22 mouse cellular contexts compared by ENCODE assay signal in the genomic region with DNA sequence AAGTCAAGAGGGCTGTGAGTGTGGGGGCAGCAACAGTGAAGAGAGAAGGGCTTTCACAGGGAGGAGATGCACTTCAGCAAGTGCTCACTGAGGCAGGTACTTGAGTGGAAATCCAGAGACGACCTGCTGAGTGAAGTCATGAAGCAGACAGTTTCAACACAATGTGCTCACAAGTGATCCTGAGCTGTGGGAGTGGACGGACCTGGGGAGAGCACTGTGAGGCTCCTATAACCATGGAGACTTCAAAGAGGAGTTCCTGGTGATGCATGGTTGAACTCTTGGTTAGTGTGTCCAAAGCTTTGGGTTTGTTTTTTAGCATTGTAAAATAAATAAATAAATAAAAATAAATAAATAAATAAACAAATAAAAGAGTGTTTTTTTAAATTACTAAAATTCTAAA.
A peak's percentile ranks its signal among the peaks of the same experiment; 100 is the strongest.
DNase-seq lines count a peak whose midpoint lies in the region; ATAC-seq and TF ChIP-seq lines count a peak whose summit lies in the region.
"Had no signal": no experiment of that assay in that cellular context is flagged by ENCODE, and none has a peak within 500 bp of the region (broad histone marks: within the 10 kb centered on the region; RNA-seq: fewer than 3 reads in every experiment).

No protein-coding gene starts in this region.

- no peak overlapping the region for H3K27ac ChIP-seq in kidney, embryonic 15.5 days
- no peak overlapping the region for H3K27ac ChIP-seq in kidney, postnatal 0 days
- no peak overlapping the region for H3K27ac ChIP-seq in lung, postnatal 0 days (ENCODE audit: low read length)
- H3K27ac ChIP-seq: embryonic facial prominence, embryonic 13.5 days; embryonic facial prominence, embryonic 15.5 days; forebrain, embryonic 10.5 days; forebrain, embryonic 12.5 days had no signal

- TF ChIP-seq CTCF in kidney, postnatal 0 days (IDR thresholded peaks at IDR 0.05; ENCODE audit: low read depth), result no peak
- TF ChIP-seq CTCF in lung, postnatal 0 days (IDR thresholded peaks at IDR 0.05), result no peak

- H3K9ac ChIP-seq in kidney, embryonic 15.5 days, result no peak overlapping the region
- H3K9ac ChIP-seq in kidney, postnatal 0 days (ENCODE audit: low read depth, low read length), result no peak overlapping the region
- no peak overlapping the region for H3K9ac ChIP-seq in lung, postnatal 0 days (replicated peaks; ENCODE audit: low read depth)
- H3K9ac ChIP-seq: embryonic facial prominence, embryonic 13.5 days; embryonic facial prominence, embryonic 15.5 days; forebrain, embryonic 12.5 days had no signal

- TF ChIP-seq EP300 in lung, postnatal 0 days (IDR thresholded peaks at IDR 0.05), result no peak

- WGBS in kidney, embryonic 15.5 days, result 38% methylated on average over 2 of the region's 2 CpGs
- 31% methylated on average over 2 of the region's 2 CpGs for WGBS in kidney, postnatal 0 days
- WGBS in lung, postnatal 0 days, result 42% methylated on average over 2 of the region's 2 CpGs

- H3K4me1 ChIP-seq in kidney, embryonic 15.5 days, result 0 out of 2 replicates have a peak, but pooled peaks cover 10% of the 10 kb centered on the region
- H3K4me1 ChIP-seq in kidney, postnatal 0 days (replicated peaks; ENCODE audit: insufficient read depth, low read length), result 0 out of 2 replicates have a peak, but pooled peaks cover 4% of the 10 kb centered on the region
- H3K4me1 ChIP-seq in lung, postnatal 0 days (ENCODE audit: insufficient read depth, low read depth, low read length), result no peaks in the 10 kb centered on the region
- H3K4me1 ChIP-seq: embryonic facial prominence, embryonic 15.5 days; forebrain, embryonic 10.5 days; forebrain, embryonic 12.5 days had no signal

- H3K36me3 ChIP-seq in kidney, embryonic 15.5 days, result no peaks in the 10 kb centered on the region
- H3K36me3 ChIP-seq in kidney, postnatal 0 days (ENCODE audit: insufficient read depth, low read length), result no peaks in the 10 kb centered on the region
- H3K36me3 ChIP-seq in lung, postnatal 0 days (ENCODE audit: insufficient read depth, low read length), result no peaks in the 10 kb centered on the region
- H3K36me3 ChIP-seq: embryonic facial prominence, embryonic 13.5 days; embryonic facial prominence, embryonic 15.5 days; forebrain, embryonic 10.5 days; forebrain, embryonic 12.5 days had no signal

- peak; percentile 71; the same call in 1 of the 2 replicates for ATAC-seq in kidney, embryonic 15.5 days (replicated peaks; ENCODE audit: low FRiP score)
- ATAC-seq in kidney, postnatal 0 days (replicated peaks; ENCODE audit: low FRiP score, low read depth), result 0 out of 2 replicates have a peak, but pooled peaks have one; percentile 33
- 0 out of 2 replicates have a peak, but pooled peaks have one; percentile 26 for ATAC-seq in lung, postnatal 0 days
- ATAC-seq: forebrain, embryonic 14.5 days had no signal

- H3K9me3 ChIP-seq in kidney, embryonic 15.5 days (replicated peaks), result no peaks in the 10 kb centered on the region
- no peaks in the 10 kb centered on the region for H3K9me3 ChIP-seq in kidney, postnatal 0 days (replicated peaks; ENCODE audit: low read length)
- H3K9me3 ChIP-seq in lung, postnatal 0 days (ENCODE audit: low read length), result no peaks in the 10 kb centered on the region
- H3K9me3 ChIP-seq: embryonic facial prominence, embryonic 13.5 days; embryonic facial prominence, embryonic 15.5 days; forebrain, embryonic 10.5 days; forebrain, embryonic 12.5 days had no signal

- DNase-seq in kidney, adult 8-10 months, result no peak
- DNase-seq in kidney, postnatal 0 days (ENCODE audit: low spot score), result peak; percentile 33
- no peak for DNase-seq in kidney, postnatal 10 days
- DNase-seq in lung, postnatal 0 days (ENCODE audit: low spot score), result no peak
- no peak for DNase-seq in lung, postnatal 36 days
- DNase-seq: adrenal gland, adult 2 months; adrenal gland, postnatal 10 days; adrenal gland, postnatal 25 days; cerebellum, adult 11 months; cerebellum, adult 18-20 months; cerebellum, adult 8-10 months; cerebellum, adult 9-11 months; cerebellum, postnatal 14 days; cerebellum, postnatal 36 days; embryo, embryonic 11 days had no signal

- H3K4me3 ChIP-seq in kidney, embryonic 15.5 days (replicated peaks), result no peak overlapping the region
- no peak overlapping the region for H3K4me3 ChIP-seq in kidney, postnatal 0 days (replicated peaks; ENCODE audit: low read depth, low read length)
- H3K4me3 ChIP-seq in lung, postnatal 0 days (ENCODE audit: low read depth, low read length), result no peak overlapping the region
- H3K4me3 ChIP-seq: embryonic facial prominence, embryonic 13.5 days; embryonic facial prominence, embryonic 15.5 days; erythroblast, embryonic 14.5 days; forebrain, embryonic 10.5 days; forebrain, embryonic 12.5 days had no signal

- no peaks in the 10 kb centered on the region for H3K27me3 ChIP-seq in kidney, embryonic 15.5 days
- H3K27me3 ChIP-seq in kidney, postnatal 0 days (ENCODE audit: insufficient read depth, low read length), result no peaks in the 10 kb centered on the region
- H3K27me3 ChIP-seq in lung, postnatal 0 days (replicated peaks; ENCODE audit: insufficient read depth, low read length), result no peaks in the 10 kb centered on the region
- H3K27me3 ChIP-seq: embryonic facial prominence, embryonic 13.5 days; embryonic facial prominence, embryonic 15.5 days; forebrain, embryonic 12.5 days had no signal

- H3K4me2 ChIP-seq in kidney, embryonic 15.5 days, result no peak overlapping the region
- H3K4me2 ChIP-seq in kidney, postnatal 0 days (ENCODE audit: low read length), result no peak overlapping the region
- H3K4me2 ChIP-seq in lung, postnatal 0 days (replicated peaks; ENCODE audit: low read depth, low read length), result no peak overlapping the region
- H3K4me2 ChIP-seq: embryonic facial prominence, embryonic 13.5 days; embryonic facial prominence, embryonic 15.5 days; forebrain, embryonic 12.5 days had no signal
